Mouse (Mus musculus) gastrocnemius, postnatal 10 days (tissue): ENCODE measurements around the gene Sfxn2. TPM values are rescaled to one million over a fixed set of nuclear protein-coding genes. Genes with fewer than 3 reads are reported as not detected.

ENCODE experiments used
- DNase-seq: peaks from one replicate; pipeline ENCODE4 v3.0.0; 2021; ENCODE audit warnings: mixed read lengths
- long read RNA-seq, 2 experiments: library from polyadenylated mRNA; stranded (forward); transcript quantifications; one replicate each; pipeline ENCODE4 v2.0.0; 2021
- total RNA-seq, 2 experiments: library from RNA; stranded (reverse); gene quantifications; 2 replicates each; pipeline ENCODE4 v1.2.3; 2021

Sfxn2 gene
- total RNA-seq: 1 to 10 TPM; 5.5 to 7.3 TPM
- long read RNA-seq, experiment 1, partial matches to known transcripts: 0 of 4 reads
- long read RNA-seq, experiment 1, other reads (novel, unspliced or antisense): 1 of 4 reads
- long read RNA-seq, experiment 2, full-length matches to known transcripts: 4 of 6 reads
- long read RNA-seq, experiment 2, partial matches to known transcripts: 0 of 6 reads
- long read RNA-seq, experiment 2, other reads (novel, unspliced or antisense): 2 of 6 reads

GRCm38 (mm10) chr19:46572951-46573937, at the start of gene Sfxn2, which contains the start of gene Arl3:
Sfxn2 (plus strand) TSS chr19:46573365.
Arl3 (minus strand) TSS chr19:46573198.
- DNase-seq: peak; percentile 94

- DNase-seq: peak; percentile 65
These were observed 49.5 kb upstream of the Sfxn2 start for GRCm38 (mm10) chr19:46523480-46524151.

GRCm38 (mm10) chr19:46524152-46524544, 49.0 kb upstream of the Sfxn2 start:
- no peak for DNase-seq

- peak; percentile 58 for DNase-seq
These were observed 48.4 kb upstream of the Sfxn2 start for GRCm38 (mm10) chr19:46524601-46525321.

- no peak for DNase-seq
These were observed 47.2 kb upstream of the Sfxn2 start for GRCm38 (mm10) chr19:46525691-46526631.

- no peak for DNase-seq
These were observed 45.3 kb upstream of the Sfxn2 start for GRCm38 (mm10) chr19:46527632-46528528.

GRCm38 (mm10) chr19:46528529-46529213, 44.5 kb upstream of the Sfxn2 start:
- peak; percentile 49 for DNase-seq

GRCm38 (mm10) chr19:46529601-46530448, 43.3 kb upstream of the Sfxn2 start:
- no peak for DNase-seq

GRCm38 (mm10) chr19:46530449-46530990, 42.6 kb upstream of the Sfxn2 start:
- DNase-seq: no peak

- DNase-seq: no peak
These were observed 41.8 kb upstream of the Sfxn2 start for GRCm38 (mm10) chr19:46531071-46532030.

- DNase-seq: no peak
These were observed 41.0 kb upstream of the Sfxn2 start for GRCm38 (mm10) chr19:46532031-46532688.

GRCm38 (mm10) chr19:46533066-46533465, 40.1 kb upstream of the Sfxn2 start:
- no peak for DNase-seq

GRCm38 (mm10) chr19:46533525-46533924, 39.6 kb upstream of the Sfxn2 start:
- no peak for DNase-seq

- no peak for DNase-seq
These were observed 38.5 kb upstream of the Sfxn2 start for GRCm38 (mm10) chr19:46534542-46535098.

- no peak for DNase-seq
These were observed 35.8 kb upstream of the Sfxn2 start for GRCm38 (mm10) chr19:46537357-46537756.

- no peak for DNase-seq
These were observed 35.0 kb upstream of the Sfxn2 start for GRCm38 (mm10) chr19:46538213-46538612.
